Mouse (Mus musculus) CH12F3 (cell line): ENCODE results near the gene Sema3a.

ENCODE experiments used
- in situ Hi-C: fragments of 300-500 bp; cut with MboI; formaldehyde crosslinking; loops from 2 replicates; pipeline ENCODE4 v1.14.3; 2020; ENCODE audit warnings: low sequenced_read_pairs

Sema3a gene

GRCm38 (mm10) chr5:13318728-13319429, 193.7 kb downstream of the Sema3a start:
- in situ Hi-C loops = no loop called here

GRCm38 (mm10) chr5:13320138-13320537, 194.9 kb downstream of the Sema3a start:
- in situ Hi-C loops = no loop called here

- in situ Hi-C loops = no loop called here
Observed at GRCm38 (mm10) chr5:13327281-13327680, 202.1 kb downstream of the Sema3a start.

- in situ Hi-C loops = no loop called here
Observed at GRCm38 (mm10) chr5:13331412-13331811, 206.2 kb downstream of the Sema3a start.

- in situ Hi-C loops = no loop called here
Observed at GRCm38 (mm10) chr5:13337665-13338064, 212.5 kb downstream of the Sema3a start.

GRCm38 (mm10) chr5:13347068-13347467, 221.9 kb downstream of the Sema3a start:
- in situ Hi-C loops = no loop called here

- in situ Hi-C loops = no loop called here
Observed at GRCm38 (mm10) chr5:13351611-13352010, 226.4 kb downstream of the Sema3a start.

GRCm38 (mm10) chr5:13352995-13353394, 227.8 kb downstream of the Sema3a start:
- in situ Hi-C loops = no loop called here

GRCm38 (mm10) chr5:13353539-13353938, 228.3 kb downstream of the Sema3a start:
- in situ Hi-C loops = no loop called here

- in situ Hi-C loops = no loop called here
Observed at GRCm38 (mm10) chr5:13354913-13355312, 229.7 kb downstream of the Sema3a start.

GRCm38 (mm10) chr5:13358770-13359169, 233.6 kb downstream of the Sema3a start:
- in situ Hi-C loops = no loop called here

GRCm38 (mm10) chr5:13360711-13361110, 235.5 kb downstream of the Sema3a start:
- in situ Hi-C loops = no loop called here

- in situ Hi-C loops = no loop called here
Observed at GRCm38 (mm10) chr5:13365108-13365507, 239.9 kb downstream of the Sema3a start.

GRCm38 (mm10) chr5:13379223-13379622, 254.0 kb downstream of the Sema3a start:
- in situ Hi-C loops = no loop called here

GRCm38 (mm10) chr5:13384047-13384446, 258.8 kb downstream of the Sema3a start:
- in situ Hi-C loops = no loop called here

GRCm38 (mm10) chr5:13384714-13385113, 259.5 kb downstream of the Sema3a start:
- in situ Hi-C loops = no loop called here

GRCm38 (mm10) chr5:13386603-13387002, 261.4 kb downstream of the Sema3a start:
- in situ Hi-C loops = no loop called here

GRCm38 (mm10) chr5:13387679-13388078, 262.5 kb downstream of the Sema3a start:
- in situ Hi-C loops = no loop called here

GRCm38 (mm10) chr5:13389995-13390394, 264.8 kb downstream of the Sema3a start:
- in situ Hi-C loops = no loop called here

- in situ Hi-C loops = no loop called here
Observed at GRCm38 (mm10) chr5:13405432-13405831, 280.2 kb downstream of the Sema3a start.

- in situ Hi-C loops = no loop called here
Observed at GRCm38 (mm10) chr5:13406131-13406530, 280.9 kb downstream of the Sema3a start.

GRCm38 (mm10) chr5:13411920-13412319, 286.7 kb downstream of the Sema3a start:
- in situ Hi-C loops = no loop called here

GRCm38 (mm10) chr5:13413915-13414525, 288.8 kb downstream of the Sema3a start:
- in situ Hi-C loops = no loop called here
